Mouse (Mus musculus) lung, adult 18-20 months (tissue): Measurements from ENCODE around the gene Ucn2.

Source experiments
- DNase-seq, 2 experiments: peaks; one replicate each; pipeline ENCODE4 v3.0.0; 2022; ENCODE audit warnings: mixed read lengths in 2 of 2

Gene Ucn2

DNA sequence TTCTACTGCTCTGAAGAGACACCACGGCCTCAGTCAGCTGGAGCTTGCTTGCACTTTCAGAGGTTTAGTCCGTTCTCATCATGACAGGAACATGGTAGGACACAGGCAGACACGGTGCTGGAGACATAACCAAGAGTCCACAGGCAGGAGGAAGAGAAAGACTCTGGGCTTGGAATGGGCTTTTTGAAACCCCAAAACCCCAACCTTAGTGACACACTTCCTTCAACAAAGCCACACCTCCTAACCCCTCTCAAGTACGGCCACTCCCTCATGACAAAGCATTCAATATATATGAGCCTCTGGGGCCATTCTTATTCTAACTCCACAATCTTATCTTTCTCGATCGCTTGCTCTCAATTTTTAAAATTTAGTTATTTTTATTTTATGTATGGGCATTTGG, 46.6 kb downstream of the Ucn2 start:
- DNase-seq, result no peak
